Mouse (Mus musculus): ENCODE data around the gene Chd8. TPM values are rescaled to one million over a fixed set of nuclear protein-coding genes. Genes with fewer than 3 reads are reported as not detected.

The Chd8 gene
- polyA plus RNA-seq, 1 experiment from 2014 or later = 48.6 TPM

Other genes with a start within 250 kb of the Chd8 start
- 1.0 and 1.3 TPM in 2 replicates for gene Tmem253, start 242.1 kb downstream of the Chd8 start, polyA plus RNA-seq (2016; fragmentation: Nextera tagmentation; extraction: Ambion mirVana)
- gene Zfp219, start 237.0 kb downstream of the Chd8 start, polyA plus RNA-seq (2016; fragmentation: Nextera tagmentation; extraction: Ambion mirVana) = 78.3 and 84.9 TPM in 2 replicates
- not detected in 2 replicates for gene Olfr221, start 215.3 kb downstream of the Chd8 start, polyA plus RNA-seq (2016; fragmentation: Nextera tagmentation; extraction: Ambion mirVana)
- gene Hnrnpc, start 153.8 kb downstream of the Chd8 start, polyA plus RNA-seq (2016; fragmentation: Nextera tagmentation; extraction: Ambion mirVana) = 764 and 797 TPM in 2 replicates
- 52.1 and 62.8 TPM in 2 replicates for gene Rpgrip1, start 147.1 kb downstream of the Chd8 start, polyA plus RNA-seq (2016; fragmentation: Nextera tagmentation; extraction: Ambion mirVana)
- gene Supt16, start 60.4 kb downstream of the Chd8 start, polyA plus RNA-seq (2016; fragmentation: Nextera tagmentation; extraction: Ambion mirVana) = 57.8 and 64.4 TPM in 2 replicates
- gene Tox4, start 21.4 kb upstream of the Chd8 start, polyA plus RNA-seq (2016; fragmentation: Nextera tagmentation; extraction: Ambion mirVana) = 51.8 and 56.6 TPM in 2 replicates
- 43.7 and 52.9 TPM in 2 replicates for gene Rab2b, start 21.8 kb upstream of the Chd8 start, polyA plus RNA-seq (2016; fragmentation: Nextera tagmentation; extraction: Ambion mirVana)
- gene Mettl3, start 47.3 kb upstream of the Chd8 start, polyA plus RNA-seq (2016; fragmentation: Nextera tagmentation; extraction: Ambion mirVana) = 58.7 and 58.8 TPM in 2 replicates
- 55.8 and 57.3 TPM in 2 replicates for gene Sall2, start 71.0 kb upstream of the Chd8 start, polyA plus RNA-seq (2016; fragmentation: Nextera tagmentation; extraction: Ambion mirVana)
- gene Olfr1513, start 98.6 kb upstream of the Chd8 start, polyA plus RNA-seq (2016; fragmentation: Nextera tagmentation; extraction: Ambion mirVana) = 0.09 TPM in 1 of 2 replicates, not detected in the other
- not detected in 2 replicates for gene Olfr1512, start 121.4 kb upstream of the Chd8 start, polyA plus RNA-seq (2016; fragmentation: Nextera tagmentation; extraction: Ambion mirVana)
- 0.27 TPM in 1 of 2 replicates, not detected in the other for gene Olfr1511, start 139.6 kb upstream of the Chd8 start, polyA plus RNA-seq (2016; fragmentation: Nextera tagmentation; extraction: Ambion mirVana)
- not detected in 2 replicates for gene Olfr1510, start 156.6 kb upstream of the Chd8 start, polyA plus RNA-seq (2016; fragmentation: Nextera tagmentation; extraction: Ambion mirVana)
- gene Olfr1509, start 185.2 kb upstream of the Chd8 start, polyA plus RNA-seq (2016; fragmentation: Nextera tagmentation; extraction: Ambion mirVana) = not detected in 2 replicates
- not detected in 2 replicates for gene Olfr1508, start 209.7 kb upstream of the Chd8 start, polyA plus RNA-seq (2016; fragmentation: Nextera tagmentation; extraction: Ambion mirVana)
- not detected in 2 replicates for gene Olfr1507, start 238.0 kb upstream of the Chd8 start, polyA plus RNA-seq (2016; fragmentation: Nextera tagmentation; extraction: Ambion mirVana)